Mouse (Mus musculus) small intestine, adult 2 months (tissue): Measurements from ENCODE around the gene Zfp979. TPM values are rescaled to one million over a fixed set of nuclear protein-coding genes. Genes with fewer than 3 reads are reported as not detected.
"Not testable (repeated sequence)": the region's sequence is repeated elsewhere in the genome, so short reads cannot be mapped to it uniquely, and the experiment has no call there.

Experiments
- H3K27ac ChIP-seq: fragments of 200-500 bp; 2 replicates; pipeline ENCODE4 v1.5.1; 2012; ENCODE audit warnings: low read depth, low read length, control low read depth, inconsistent platforms; ENCODE audit not compliant: insufficient read depth
- H3K27me3 ChIP-seq: fragments of 200-500 bp; 2 replicates; pipeline ENCODE4 v1.6.1; 2012; ENCODE audit warnings: mild to moderate bottlenecking, moderate library complexity, low read length, inconsistent platforms; ENCODE audit not compliant: control insufficient read depth, insufficient read depth
- H3K36me3 ChIP-seq: fragments of 200-500 bp; 2 replicates; pipeline ENCODE4 v1.6.1; 2012; ENCODE audit warnings: mild to moderate bottlenecking, low read length, control low read depth, inconsistent platforms; ENCODE audit not compliant: control insufficient read depth, insufficient read depth
- H3K4me1 ChIP-seq: fragments of 200-500 bp; 2 replicates; pipeline ENCODE4 v1.6.1; 2012; ENCODE audit warnings: low read length, inconsistent platforms, mixed read lengths; ENCODE audit not compliant: control insufficient read depth, insufficient read depth, insufficient read length
- H3K4me3 ChIP-seq: fragments of 200-500 bp; 2 replicates; pipeline ENCODE4 v1.5.1; 2012; ENCODE audit warnings: low read depth, mild to moderate bottlenecking, control low read depth, inconsistent platforms, low read length, moderate library complexity
- CTCF ChIP-seq: fragments of 200-500 bp; IDR thresholded peaks from 2 replicates; pipeline ENCODE4 v1.5.1; 2012; ENCODE audit warnings: low read depth, mild to moderate bottlenecking, control low read depth, inconsistent platforms, low read length, moderate library complexity, mixed read lengths; ENCODE audit not compliant: insufficient replicate concordance, insufficient read length; ENCODE audit errors: extremely low read depth
- POLR2A ChIP-seq: fragments of 200-500 bp; IDR thresholded peaks from 2 replicates; pipeline ENCODE4 v1.6.1; 2012; ENCODE audit warnings: low read depth, mild to moderate bottlenecking, control low read depth, inconsistent platforms, low read length, moderate library complexity
- WGBS: fragments of 180-500 bp; shearing (Covaris S2); methylation state at CpG from one replicate; pipeline ENCODE4 v1.1.7; 2018; 5-methylcytosine and 5-hydroxymethylcytosine counted together
- polyA plus RNA-seq: library from polyadenylated mRNA; depleted of rRNA; stranded (reverse); fragments of >200 nt; gene quantifications from 2 replicates; pipeline ENCODE4 v1.2.3, GENCODE M21; 2012; rRNA removed

The Zfp979 gene
- polyA plus RNA-seq: not detected in 2 replicates

- H3K36me3 ChIP-seq, H3K4me3 ChIP-seq, H3K27ac ChIP-seq, H3K4me1 ChIP-seq, H3K27me3 ChIP-seq: not testable (repeated sequence)
- WGBS: no CpG with 5 or more reads among the region's 6 CpGs
These were observed at the start of gene Zfp979 for GRCm38 (mm10) chr4:147642413-147642812. Gene Zfp979 (minus strand): TSS chr4:147642513.

- WGBS: 88% methylated on average over 5 of the region's 5 CpGs
- H3K36me3 ChIP-seq, H3K27me3 ChIP-seq, H3K4me3 ChIP-seq, H3K27ac ChIP-seq, H3K4me1 ChIP-seq: not testable (repeated sequence)
These were observed 12.9 kb upstream of the Zfp979 start for GRCm38 (mm10) chr4:147655245-147655644.

DNA sequence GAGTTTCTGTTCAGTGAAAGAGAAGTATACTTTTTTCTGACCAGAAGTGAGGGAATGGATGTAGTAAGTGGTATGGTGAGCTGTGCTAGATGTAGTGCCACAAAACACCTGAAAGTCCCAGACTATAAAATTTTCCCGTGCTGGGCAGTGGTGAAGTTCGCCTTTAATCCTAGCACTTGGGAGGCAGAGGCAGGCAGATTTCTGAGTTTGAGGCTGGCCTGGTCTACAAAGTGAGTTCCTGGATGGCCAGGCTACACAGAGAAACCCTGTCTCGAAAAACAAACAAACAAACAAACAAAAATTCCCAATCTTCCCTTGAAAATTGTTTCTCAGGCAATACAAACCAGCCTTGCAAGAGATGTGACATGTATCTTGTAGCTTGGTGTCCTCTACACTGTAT is 5.1 kb upstream of the Zfp979 start:
- not testable (repeated sequence) for H3K27ac ChIP-seq, H3K27me3 ChIP-seq, H3K36me3 ChIP-seq, H3K4me1 ChIP-seq, H3K4me3 ChIP-seq
- WGBS: no CpG with 5 or more reads among the region's 3 CpGs

DNA sequence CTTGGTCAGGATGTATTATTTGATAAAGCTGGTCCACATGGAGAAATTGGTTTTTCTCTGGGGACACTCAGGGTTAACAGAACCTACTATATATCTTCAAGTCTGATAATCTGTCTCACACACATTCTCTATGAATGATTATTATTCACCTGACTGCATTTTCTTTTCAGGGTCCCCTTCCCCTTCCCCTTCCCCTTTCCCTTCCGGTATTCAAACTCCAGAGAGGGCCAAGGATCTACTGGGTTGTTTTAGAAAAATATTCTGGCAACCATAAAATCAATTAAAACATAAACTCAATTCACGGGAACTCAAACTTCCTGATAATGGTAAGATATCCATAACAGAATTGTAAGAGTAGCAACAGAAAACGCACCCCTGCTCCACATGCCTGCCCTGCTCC is 381 bp downstream of the Zfp979 start:
- H3K27ac ChIP-seq, H3K4me3 ChIP-seq, H3K4me1 ChIP-seq, H3K36me3 ChIP-seq, H3K27me3 ChIP-seq: not testable (repeated sequence)
- 40% methylated on average over 2 of the region's 3 CpGs for WGBS

DNA sequence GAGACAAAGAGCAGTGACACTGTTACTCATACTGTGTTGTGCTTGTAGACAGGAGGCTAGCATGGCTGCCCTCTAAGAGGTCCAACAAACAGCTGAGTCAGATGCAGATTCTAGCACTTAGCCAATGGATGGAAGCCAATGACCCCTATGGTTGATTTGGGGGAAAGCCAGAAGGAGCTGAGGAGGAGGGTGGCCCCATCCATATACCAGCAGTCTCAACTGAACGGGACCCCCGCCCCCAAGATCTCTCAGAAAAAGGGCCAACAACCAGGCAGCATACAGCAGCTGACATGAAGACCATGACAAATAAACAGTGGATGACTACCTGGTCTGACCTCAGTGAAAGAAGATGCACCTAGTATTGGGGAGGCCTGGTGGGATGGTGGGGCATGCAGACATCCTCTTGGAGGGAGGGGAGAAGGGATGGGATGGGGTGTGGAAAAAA is 8.5 kb downstream of the Zfp979 start:
- H3K36me3 ChIP-seq: not testable (repeated sequence)
- no CpG with 5 or more reads among the region's 2 CpGs for WGBS

GRCm38 (mm10) chr4:147606511-147606910 is 35.8 kb downstream of the Zfp979 start:
- not testable (repeated sequence) for H3K36me3 ChIP-seq, H3K27me3 ChIP-seq, H3K27ac ChIP-seq, H3K4me3 ChIP-seq, H3K4me1 ChIP-seq
- WGBS: 80% methylated on average over 6 of the region's 6 CpGs

More for the DNA sequence above, 8.5 kb downstream of the Zfp979 start:
- not testable (repeated sequence) for H3K27ac ChIP-seq, H3K4me3 ChIP-seq, H3K4me1 ChIP-seq, H3K27me3 ChIP-seq

- Histone ChIP-seq H3K27ac (no peak overlapping the region), H3K36me3 (no peaks in the 10 kb centered on the region), H3K27me3 (no peaks in the 10 kb centered on the region), H3K4me1 (no peaks in the 10 kb centered on the region), H3K4me3 (no peak overlapping the region)
- no peak for TF ChIP-seq POLR2A
- no peak for TF ChIP-seq CTCF
- WGBS: 79% methylated on average over 4 of the region's 4 CpGs
These were observed 36.8 kb downstream of the Zfp979 start for GRCm38 (mm10) chr4:147605521-147605920.

DNA sequence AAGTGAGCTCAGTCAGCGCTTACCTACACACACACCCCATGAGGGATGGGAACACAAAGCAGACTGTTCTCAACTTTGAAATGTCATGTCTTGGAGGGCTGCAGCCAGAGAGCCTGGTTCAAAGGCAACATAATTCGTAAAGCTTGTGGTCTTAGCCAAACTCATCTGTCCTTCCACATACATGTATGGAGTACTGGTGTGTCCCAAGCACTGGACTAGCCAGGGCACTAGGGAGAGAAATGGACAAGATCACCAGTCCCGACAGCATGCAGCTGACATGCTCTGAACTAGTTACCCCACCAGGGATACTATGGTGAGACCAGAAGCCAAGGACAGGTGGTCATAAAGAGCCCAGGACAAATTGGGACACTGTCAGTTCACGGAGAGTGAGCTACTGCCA is 38.5 kb downstream of the Zfp979 start:
- Histone ChIP-seq H3K36me3 (no peaks in the 10 kb centered on the region), H3K4me3 (no peak overlapping the region), H3K27me3 (no peaks in the 10 kb centered on the region), H3K4me1 (no peaks in the 10 kb centered on the region), H3K27ac (no peak overlapping the region)
- TF ChIP-seq POLR2A (no peak), CTCF (no peak)
- WGBS: 70% methylated on average over 4 of the region's 4 CpGs

DNA sequence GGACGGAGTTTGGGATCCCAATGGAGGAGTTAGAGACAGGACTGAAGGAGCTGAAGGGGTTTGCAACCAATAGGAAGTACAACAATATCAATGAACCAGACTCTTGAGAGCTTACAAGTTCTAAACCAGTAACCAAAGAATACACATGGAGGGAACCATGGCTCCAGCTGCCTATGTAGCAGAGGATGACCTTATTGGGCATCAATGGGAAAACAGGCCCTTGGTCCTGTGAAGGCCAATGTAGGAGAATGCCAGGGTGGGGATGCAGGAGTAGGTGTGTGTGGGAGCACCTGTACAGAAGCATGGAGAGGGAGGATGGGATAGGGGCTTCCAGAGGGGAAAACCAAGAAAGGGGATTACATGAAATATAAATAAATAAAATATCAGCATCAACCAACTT is 40.4 kb downstream of the Zfp979 start:
- TF ChIP-seq POLR2A: no peak
- no peak for TF ChIP-seq CTCF
- 35% methylated on average over 1 of the region's 1 CpGs for WGBS
- no peaks in the 10 kb centered on the region for H3K4me1 ChIP-seq
- no peaks in the 10 kb centered on the region for H3K36me3 ChIP-seq
- no peak overlapping the region for H3K4me3 ChIP-seq
- H3K27ac ChIP-seq: no peak overlapping the region
- no peaks in the 10 kb centered on the region for H3K27me3 ChIP-seq
